Mouse (Mus musculus): ENCODE measurements around the gene Rnf166.

GRCm38 (mm10) chr8:122464985-122465384 is 10.9 kb downstream of the Rnf166 start:
- TF ChIP-seq GATA1 (IDR thresholded peaks at IDR 0.05; ENCODE audit: low read length) (no peak), TAL1 (IDR thresholded peaks at IDR 0.05; ENCODE audit: low read length) (no peak)

Data from erythroblast, embryonic 14.5 days (primary cell).